Mouse (Mus musculus) cerebellum, adult 11 months (tissue): ENCODE data around the gene Syn3.

Source experiments
- DNase-seq: peaks from one replicate; pipeline ENCODE4 v3.0.0; 2022

The Syn3 gene

DNA sequence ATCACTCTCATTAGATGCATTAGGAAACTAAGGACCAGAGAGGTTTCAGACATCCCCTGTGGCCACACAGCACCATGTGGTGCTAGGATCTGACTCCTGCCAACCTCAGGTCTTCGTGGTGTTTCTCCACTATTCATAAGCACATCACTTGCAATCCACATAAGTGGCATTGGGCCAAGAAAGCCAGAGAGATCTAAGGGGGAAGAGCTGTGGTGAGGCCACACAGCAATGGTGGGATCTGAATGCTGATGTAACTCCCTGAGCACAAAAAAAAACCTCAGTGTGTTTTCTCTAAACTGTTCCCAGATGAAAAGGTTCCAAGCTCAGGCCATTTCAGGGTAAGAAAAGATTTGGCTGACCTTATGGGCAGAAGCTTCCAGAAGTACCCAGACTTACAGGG, 162.2 kb downstream of the Syn3 start:
- no peak for DNase-seq

- no peak for DNase-seq
Observed at GRCm38 (mm10) chr10:86334581-86334980, 164.1 kb downstream of the Syn3 start.

- DNase-seq = no peak
Observed at GRCm38 (mm10) chr10:86332942-86333341, 165.8 kb downstream of the Syn3 start.

GRCm38 (mm10) chr10:86331681-86332281, 166.9 kb downstream of the Syn3 start:
- DNase-seq = no peak

DNA sequence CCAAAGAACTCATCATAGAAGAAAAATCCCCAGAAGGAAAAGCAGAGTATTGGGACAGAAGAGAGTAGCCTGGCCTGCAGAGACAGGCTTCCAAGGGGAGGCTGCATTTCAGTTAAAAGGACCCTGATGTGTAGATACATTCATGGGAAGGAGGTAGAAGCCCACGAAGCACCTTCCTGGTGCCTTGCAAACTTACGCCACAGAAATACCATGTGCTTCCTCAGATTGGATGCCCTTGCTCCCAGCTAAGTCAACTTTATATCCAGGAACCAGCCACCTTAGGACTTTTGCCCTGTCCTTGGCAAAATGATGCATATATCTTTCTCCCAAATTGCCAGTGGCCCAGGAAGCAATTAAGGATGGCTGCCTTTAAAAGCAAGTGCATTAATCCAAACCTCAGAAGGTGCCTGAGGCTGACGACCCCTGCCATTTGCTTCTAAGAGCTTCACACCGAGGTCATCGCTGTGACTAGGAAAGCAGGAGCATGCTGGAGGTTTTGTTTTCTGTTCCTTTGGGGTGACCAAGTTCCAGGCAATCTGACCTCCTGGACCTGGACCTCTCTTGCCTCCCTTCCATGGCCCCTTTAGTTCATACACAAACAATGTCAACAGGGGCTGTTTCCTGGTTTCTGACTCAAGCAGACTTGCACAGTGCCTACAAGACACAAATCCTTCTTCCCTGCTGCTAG, 167.6 kb downstream of the Syn3 start:
- no peak for DNase-seq

DNA sequence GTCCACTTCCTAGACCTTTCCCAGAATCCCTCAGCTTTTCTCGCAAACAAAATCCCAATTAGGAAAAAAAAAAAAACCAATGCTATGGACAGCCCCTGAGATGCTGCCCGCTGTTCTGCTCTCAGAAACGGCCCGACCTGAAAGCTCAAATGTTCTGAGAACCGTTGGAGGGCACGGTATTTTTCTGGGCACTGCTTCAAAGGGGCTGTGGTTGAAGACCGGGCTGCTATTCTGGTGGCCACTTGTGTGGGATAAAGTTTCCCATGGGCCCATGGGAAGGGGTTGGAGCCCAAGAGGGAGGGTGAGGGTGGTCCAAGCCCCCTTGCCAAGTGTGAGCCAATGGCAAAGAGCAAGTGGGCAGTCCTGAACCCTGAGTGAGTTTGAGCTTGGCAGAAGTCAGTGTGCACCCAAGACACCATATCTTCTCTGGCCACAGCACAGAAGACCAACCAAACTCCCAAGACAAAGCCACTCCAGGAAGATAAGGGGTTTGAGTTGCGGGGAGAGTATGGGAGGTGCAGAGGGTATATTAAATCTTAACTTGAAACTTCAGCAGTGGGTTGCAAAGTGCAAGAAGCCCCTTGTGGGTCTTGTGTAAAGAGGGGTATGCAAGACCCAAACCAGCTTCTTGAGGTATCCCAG, 169.3 kb downstream of the Syn3 start:
- no peak for DNase-seq

DNA sequence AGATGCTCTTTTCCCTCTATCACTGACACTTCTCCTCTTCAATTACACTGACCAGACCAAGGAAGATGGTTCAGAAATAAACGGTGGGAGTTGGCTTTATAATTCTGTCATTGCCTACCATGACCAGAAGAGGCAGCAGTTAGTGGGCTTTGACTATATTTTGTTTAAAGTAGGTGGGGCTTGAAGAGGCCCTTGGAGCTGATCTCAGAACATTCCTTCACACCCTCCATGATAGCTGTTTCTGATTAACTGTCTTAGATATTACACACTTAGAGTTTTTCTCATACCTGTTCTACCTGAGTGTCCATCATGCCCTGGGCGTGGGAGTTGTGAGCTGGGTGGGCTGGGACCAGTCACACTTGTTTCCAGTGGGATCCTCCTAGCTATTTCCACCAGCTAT, 170.0 kb downstream of the Syn3 start:
- DNase-seq = no peak

DNA sequence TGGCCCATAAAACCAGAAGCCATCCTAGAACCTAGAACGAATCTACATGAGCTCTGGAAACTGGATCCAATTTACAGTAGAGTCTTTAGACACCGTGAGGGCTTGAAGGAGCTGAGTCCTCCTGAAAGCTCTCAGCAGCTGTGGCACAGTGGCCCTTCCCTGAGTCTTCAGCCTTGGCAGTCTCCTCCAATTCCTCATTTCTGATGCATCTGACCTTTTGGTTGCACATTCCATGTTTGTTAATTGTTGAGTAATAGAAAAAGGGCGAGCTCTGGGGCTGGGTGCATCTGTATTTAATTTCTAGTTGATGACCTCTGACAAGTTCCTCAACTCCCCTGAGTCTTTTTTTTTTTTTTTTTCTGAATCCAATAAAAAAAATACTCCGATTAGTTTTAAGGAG, 170.6 kb downstream of the Syn3 start:
- DNase-seq = no peak

- DNase-seq = no peak
Observed at GRCm38 (mm10) chr10:86325272-86325671, 173.4 kb downstream of the Syn3 start.

DNA sequence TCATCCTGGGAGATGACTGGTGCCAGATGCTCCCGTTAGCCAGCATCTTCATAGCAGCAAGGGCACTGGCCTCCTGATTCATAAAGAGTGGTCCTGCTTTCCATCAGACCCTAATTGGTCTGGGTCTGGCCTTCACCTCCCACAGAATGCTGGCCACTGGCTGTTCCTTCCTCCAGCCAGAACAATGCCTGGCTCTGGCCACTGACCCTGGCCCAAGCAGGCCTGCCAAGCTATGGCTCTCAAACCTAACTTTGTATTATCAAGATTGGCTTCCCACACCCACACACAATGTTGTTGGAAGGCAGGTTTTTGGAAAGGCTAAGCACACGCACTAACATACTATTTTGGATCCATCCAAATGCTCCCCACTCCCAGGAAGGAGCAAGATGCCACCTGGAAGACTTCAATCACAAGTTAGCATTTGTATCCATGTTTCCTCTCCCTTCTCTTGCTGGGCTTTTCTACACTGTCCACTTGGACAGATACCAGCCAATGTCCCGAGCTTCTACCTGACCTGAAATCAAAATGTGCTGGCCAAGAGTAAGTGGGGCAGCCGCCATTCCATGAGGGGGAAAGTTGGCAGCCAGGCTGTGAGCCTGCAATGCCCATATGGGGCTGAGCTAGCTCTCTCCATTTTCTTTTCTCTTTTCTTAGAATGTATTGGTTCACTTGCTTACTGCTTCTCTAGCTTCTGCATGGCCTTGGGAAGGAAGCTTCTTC, 175.3 kb downstream of the Syn3 start:
- no peak for DNase-seq

GRCm38 (mm10) chr10:86322006-86322405, 176.7 kb downstream of the Syn3 start:
- DNase-seq = no peak

- DNase-seq = no peak
Observed at GRCm38 (mm10) chr10:86321194-86321593, 177.5 kb downstream of the Syn3 start.

GRCm38 (mm10) chr10:86320204-86320603, 178.5 kb downstream of the Syn3 start:
- DNase-seq = no peak

- no peak for DNase-seq
Observed at GRCm38 (mm10) chr10:86319526-86319925, 179.2 kb downstream of the Syn3 start.

- no peak for DNase-seq
Observed at GRCm38 (mm10) chr10:86318552-86319140, 180.1 kb downstream of the Syn3 start.

DNA sequence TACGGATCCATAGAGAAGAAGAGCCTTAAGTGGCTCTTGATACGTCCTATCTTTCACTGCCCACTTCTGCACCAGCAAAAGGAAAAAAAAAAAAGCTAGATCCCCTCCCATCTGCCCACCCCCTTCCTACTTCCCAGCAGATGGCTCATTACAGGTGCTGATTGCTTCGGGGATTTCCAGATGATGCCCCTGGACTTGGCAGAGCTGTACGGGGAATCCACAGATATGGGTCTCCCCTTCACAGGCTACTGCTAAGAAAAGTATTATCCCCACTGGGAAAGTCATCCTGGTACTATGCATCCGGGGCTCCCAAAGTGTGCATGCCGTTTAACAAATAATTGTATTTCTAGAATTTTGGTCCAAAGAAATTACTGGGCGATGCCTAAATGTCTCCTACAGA, 181.1 kb downstream of the Syn3 start:
- no peak for DNase-seq

GRCm38 (mm10) chr10:86315513-86315912, 183.2 kb downstream of the Syn3 start:
- DNase-seq = no peak

- DNase-seq = no peak
Observed at GRCm38 (mm10) chr10:86313448-86313847, 185.2 kb downstream of the Syn3 start.

DNA sequence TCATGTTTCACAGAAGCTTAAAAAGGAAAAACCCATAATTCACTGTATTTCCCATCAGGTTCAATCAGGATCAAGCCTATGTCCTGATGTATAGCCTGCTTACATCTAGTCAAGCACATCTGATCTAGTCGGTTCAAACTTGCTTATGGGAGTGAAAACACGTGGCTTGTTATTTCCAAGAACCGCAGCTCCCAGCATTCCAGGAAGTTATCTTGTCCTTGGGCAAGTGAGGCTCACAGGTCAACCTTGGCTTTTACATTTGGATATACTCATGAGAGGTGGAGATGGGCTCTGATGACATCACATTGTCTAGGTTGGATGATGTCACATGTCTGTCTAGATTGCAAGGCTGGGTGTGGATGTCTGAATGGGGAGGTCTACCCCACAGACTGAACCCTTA, 185.7 kb downstream of the Syn3 start:
- no peak for DNase-seq

DNA sequence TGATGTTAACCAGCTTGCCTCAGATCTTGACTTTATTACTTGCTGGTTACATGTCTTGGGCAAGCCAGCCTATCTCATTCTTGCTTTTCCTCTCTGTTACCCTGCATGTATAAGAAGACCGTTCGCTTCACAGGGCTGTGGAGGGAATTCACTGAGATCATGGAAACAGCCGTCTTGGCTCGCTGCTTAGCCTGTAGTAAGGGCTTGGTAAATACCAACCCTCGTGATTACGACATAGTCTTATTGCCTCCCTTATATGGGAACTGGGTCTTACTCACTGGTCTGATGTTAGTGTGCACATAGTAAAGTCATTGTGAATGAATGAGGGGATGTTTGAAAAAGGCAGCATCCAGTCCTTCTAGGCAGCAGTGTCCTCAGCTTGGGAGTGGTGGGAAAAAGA, 188.2 kb downstream of the Syn3 start:
- DNase-seq = no peak

DNA sequence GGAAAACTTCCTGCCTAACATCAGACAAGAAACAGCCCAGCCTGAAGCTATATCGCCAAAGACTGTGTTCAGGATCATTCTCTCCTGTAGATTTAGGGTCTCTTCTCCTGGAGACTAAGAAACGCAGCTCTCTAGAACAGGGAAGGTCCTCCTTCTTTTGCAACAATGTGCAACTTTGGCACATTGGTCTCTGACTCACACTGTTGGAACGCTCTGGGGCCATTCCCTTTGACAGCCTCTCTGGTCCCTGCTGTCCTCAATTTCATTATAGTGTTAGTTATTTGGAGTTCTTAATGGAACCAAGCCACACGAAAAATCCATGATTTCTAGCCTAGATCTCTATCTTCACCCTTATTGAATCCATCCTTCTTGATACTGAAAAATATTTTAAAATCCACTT, 191.5 kb downstream of the Syn3 start:
- DNase-seq = no peak

DNA sequence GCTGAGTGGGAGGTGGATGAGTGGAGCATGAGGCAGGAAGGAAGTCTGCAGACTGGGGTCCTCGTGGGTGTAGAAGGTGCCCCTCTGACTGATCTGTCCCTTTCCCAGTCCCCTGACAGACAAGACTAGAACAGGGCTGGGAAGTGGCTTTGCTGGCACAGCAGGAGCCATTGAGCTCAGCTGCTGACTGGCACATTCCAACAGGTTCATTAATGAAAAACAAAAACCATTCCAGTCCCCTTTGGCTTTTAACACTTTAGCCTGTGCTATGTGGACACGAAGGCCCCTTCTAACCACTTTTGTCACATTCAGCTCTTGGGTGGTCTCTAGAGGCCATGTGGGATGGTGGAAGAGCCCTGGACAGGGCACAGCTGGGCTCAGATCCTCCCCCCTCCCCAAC, 194.1 kb downstream of the Syn3 start:
- DNase-seq = no peak

GRCm38 (mm10) chr10:86303495-86303876, 195.2 kb downstream of the Syn3 start:
- no peak for DNase-seq
